Mouse (Mus musculus) embryonic facial prominence, embryonic 15.5 days (tissue): ENCODE measurements around the gene Tmem164. TPM values are rescaled to one million over a fixed set of nuclear protein-coding genes. Genes with fewer than 3 reads are reported as not detected.

ENCODE experiments used
- ATAC-seq: fragments of 200-750 bp; cut with Nextera tagmentation; 2 replicates; pipeline ENCODE4 v1.8.0; 2017; ENCODE audit warnings: low read depth, moderate TSS enrichment; ENCODE audit not compliant: insufficient number of reproducible peaks, low FRiP score, low TSS enrichment
- H3K27ac ChIP-seq: fragments of 300-500 bp; sonication (generic); replicated peaks from 2 replicates; pipeline ENCODE4 v1.5.1; 2015; ENCODE audit warnings: mild to moderate bottlenecking, inconsistent platforms
- H3K27me3 ChIP-seq: fragments of 300-500 bp; sonication (generic); 2 replicates; pipeline ENCODE4 v1.6.1; 2015; ENCODE audit warnings: inconsistent platforms
- H3K36me3 ChIP-seq: fragments of 300-500 bp; sonication (generic); 2 replicates; pipeline ENCODE4 v1.6.1; 2015; ENCODE audit warnings: mild to moderate bottlenecking, inconsistent platforms
- H3K4me1 ChIP-seq: fragments of 300-500 bp; sonication (generic); 2 replicates; pipeline ENCODE4 v1.6.1; 2015; ENCODE audit warnings: inconsistent platforms
- H3K4me2 ChIP-seq: fragments of 300-500 bp; sonication (generic); replicated peaks from 2 replicates; pipeline ENCODE4 v1.6.1; 2015; ENCODE audit warnings: mild to moderate bottlenecking, inconsistent platforms
- H3K4me3 ChIP-seq: fragments of 300-500 bp; sonication (generic); replicated peaks from 2 replicates; pipeline ENCODE4 v1.5.1; 2015; ENCODE audit warnings: mild to moderate bottlenecking, inconsistent platforms
- H3K9ac ChIP-seq: fragments of 300-500 bp; sonication (generic); 2 replicates; pipeline ENCODE4 v1.6.1; 2015; ENCODE audit warnings: inconsistent platforms
- H3K9me3 ChIP-seq: fragments of 300-500 bp; sonication (generic); replicated peaks from 2 replicates; pipeline ENCODE4 v1.6.1; 2016; ENCODE audit warnings: inconsistent platforms
- WGBS: fragments of 180-500 bp; shearing (Covaris S2); methylation state at CpG from one replicate; pipeline ENCODE4 v1.1.7; 2015; 5-methylcytosine and 5-hydroxymethylcytosine counted together
- polyA plus RNA-seq: library from polyadenylated mRNA; unstranded; fragments of >200 nt; fragmentation: Nextera tagmentation; extraction: Ambion mirVana; gene quantifications from 2 replicates; pipeline ENCODE4 v1.2.1, GENCODE M21; 2015

Gene Tmem164
- polyA plus RNA-seq, 1 experiment from 2014 or later, result 47.3 TPM

GRCm38 (mm10) chrX:142694338-142694737, 13.1 kb downstream of the Tmem164 start:
- H3K27ac ChIP-seq, result no peak overlapping the region
- H3K9me3 ChIP-seq, result no peaks in the 10 kb centered on the region

GRCm38 (mm10) chrX:142694856-142695255, 13.7 kb downstream of the Tmem164 start:
- Histone ChIP-seq H3K9ac (no peak overlapping the region), H3K4me1 (no peaks in the 10 kb centered on the region), H3K27me3 (peaks cover 7% of the 10 kb centered on the region; the same call in 1 of the 2 replicates), H3K36me3 (no peaks in the 10 kb centered on the region), H3K4me2 (no peak overlapping the region), H3K27ac (no peak overlapping the region), H3K4me3 (no peak overlapping the region), H3K9me3 (no peaks in the 10 kb centered on the region)
- no peak for ATAC-seq
- 81% methylated on average over 3 of the region's 3 CpGs for WGBS

More at GRCm38 (mm10) chrX:142694338-142694737, 13.1 kb downstream of the Tmem164 start:
- WGBS, result 80% methylated on average over 7 of the region's 7 CpGs
- no peaks in the 10 kb centered on the region for H3K36me3 ChIP-seq
- no peak for ATAC-seq
- H3K9ac ChIP-seq, result no peak overlapping the region
- H3K4me2 ChIP-seq, result no peak overlapping the region
- H3K27me3 ChIP-seq, result peaks cover 7% of the 10 kb centered on the region; the same call in 1 of the 2 replicates
- H3K4me1 ChIP-seq, result no peaks in the 10 kb centered on the region
- H3K4me3 ChIP-seq, result no peak overlapping the region

- Histone ChIP-seq H3K27me3 (peaks cover 7% of the 10 kb centered on the region), H3K4me1 (peaks cover 5% of the 10 kb centered on the region; the same call in 1 of the 2 replicates), H3K36me3 (no peaks in the 10 kb centered on the region), H3K9me3 (no peaks in the 10 kb centered on the region), H3K4me3 (no peak overlapping the region), H3K9ac (no peak overlapping the region), H3K4me2 (no peak overlapping the region), H3K27ac (no peak overlapping the region)
- ATAC-seq, result no peak
- WGBS, result 68% methylated on average over 11 of the region's 11 CpGs
Observed at GRCm38 (mm10) chrX:142696789-142697188, 15.6 kb downstream of the Tmem164 start.

DNA sequence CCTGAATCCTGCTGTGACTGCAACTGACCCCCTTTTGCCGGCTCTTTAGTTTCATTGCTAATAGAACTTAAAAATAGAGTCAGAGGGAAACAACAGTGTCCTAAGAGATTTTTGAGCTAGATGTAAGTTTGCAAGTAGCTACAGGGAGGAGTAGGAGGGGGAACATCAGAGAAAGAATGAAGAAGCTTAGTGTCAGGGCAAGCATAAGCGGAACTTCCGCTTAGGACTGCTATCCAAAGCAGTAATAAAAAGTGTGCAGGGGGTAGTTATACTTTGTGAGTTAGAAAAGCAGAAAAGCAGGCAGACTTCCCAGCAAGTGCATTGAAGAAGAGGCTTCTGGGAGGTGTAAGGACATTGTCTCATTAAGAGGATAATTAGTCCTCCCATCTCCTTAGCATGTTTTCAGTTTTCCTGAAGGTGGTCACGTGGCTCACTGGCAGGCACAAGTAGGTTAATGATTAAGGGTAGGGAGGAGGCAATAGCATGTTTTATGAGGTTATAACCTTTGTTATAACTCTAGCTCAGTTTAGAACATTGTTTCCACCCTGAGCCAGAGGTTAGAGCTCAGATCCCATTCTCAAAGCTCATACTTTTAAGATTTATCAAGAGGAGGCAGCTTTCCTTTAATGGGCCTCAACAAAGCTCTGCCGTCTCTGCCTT, 16.5 kb downstream of the Tmem164 start:
- H3K27ac ChIP-seq, result no peak overlapping the region
- no peak overlapping the region for H3K4me3 ChIP-seq
- H3K9ac ChIP-seq, result no peak overlapping the region
- no peaks in the 10 kb centered on the region for H3K36me3 ChIP-seq
- H3K9me3 ChIP-seq, result no peaks in the 10 kb centered on the region
- no peak overlapping the region for H3K4me2 ChIP-seq
- peaks cover 12% of the 10 kb centered on the region; the same call in 1 of the 2 replicates for H3K4me1 ChIP-seq
- peaks cover 7% of the 10 kb centered on the region for H3K27me3 ChIP-seq
- WGBS, result 75% methylated on average over 5 of the region's 5 CpGs
- no peak for ATAC-seq

- H3K4me2 ChIP-seq, result no peak overlapping the region
- H3K9me3 ChIP-seq, result no peaks in the 10 kb centered on the region
- H3K4me1 ChIP-seq, result peaks cover 12% of the 10 kb centered on the region; the same call in 1 of the 2 replicates
- no peak overlapping the region for H3K27ac ChIP-seq
- H3K4me3 ChIP-seq, result no peak overlapping the region
- WGBS, result 81% methylated on average over 7 of the region's 7 CpGs
- no peaks in the 10 kb centered on the region for H3K36me3 ChIP-seq
- ATAC-seq, result no peak
- H3K27me3 ChIP-seq, result peaks cover 7% of the 10 kb centered on the region
- no peak overlapping the region for H3K9ac ChIP-seq
Observed at GRCm38 (mm10) chrX:142698212-142698611, 17.0 kb downstream of the Tmem164 start.

DNA sequence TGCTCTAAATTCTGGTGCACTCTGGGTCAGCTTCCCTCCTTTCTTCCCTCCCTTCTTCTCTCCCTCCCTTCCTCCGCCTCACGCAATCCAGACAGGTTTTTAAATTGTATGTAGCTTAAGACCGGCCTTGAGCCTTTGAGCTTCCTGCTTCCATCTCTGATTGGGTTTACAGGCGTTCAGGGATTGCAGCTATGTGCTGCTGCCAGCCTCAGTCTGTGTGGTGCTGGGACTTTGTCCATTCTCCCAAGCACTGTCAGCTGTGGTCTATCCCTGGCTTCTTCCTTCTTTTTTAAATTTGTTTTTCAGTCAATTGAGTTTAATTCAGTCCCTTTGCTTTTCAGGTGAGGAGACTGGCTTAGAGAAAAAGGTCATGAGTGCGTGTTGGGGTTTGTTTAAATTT, 20.9 kb downstream of the Tmem164 start:
- Histone ChIP-seq H3K27me3 (no peaks in the 10 kb centered on the region; the same call in 1 of the 2 replicates), H3K9ac (no peak overlapping the region), H3K4me2 (no peak overlapping the region), H3K4me3 (no peak overlapping the region), H3K4me1 (peaks cover 12% of the 10 kb centered on the region; the same call in 1 of the 2 replicates), H3K9me3 (no peaks in the 10 kb centered on the region), H3K27ac (peak overlapping the region; percentile 34; the same call in 1 of the 2 replicates), H3K36me3 (no peaks in the 10 kb centered on the region)
- no peak for ATAC-seq
- 59% methylated on average over 5 of the region's 5 CpGs for WGBS

- peak overlapping the region; percentile 34; the same call in 1 of the 2 replicates for H3K27ac ChIP-seq
- no peak for ATAC-seq
Observed at GRCm38 (mm10) chrX:142702566-142702965, 21.4 kb downstream of the Tmem164 start.

GRCm38 (mm10) chrX:142703953-142704352, 22.7 kb downstream of the Tmem164 start:
- no peak overlapping the region for H3K4me2 ChIP-seq
- peaks cover 12% of the 10 kb centered on the region; the same call in 1 of the 2 replicates for H3K4me1 ChIP-seq
- H3K9ac ChIP-seq, result no peak overlapping the region
- no peak overlapping the region for H3K27ac ChIP-seq
- H3K27me3 ChIP-seq, result no peaks in the 10 kb centered on the region; the same call in 1 of the 2 replicates
- H3K36me3 ChIP-seq, result no peaks in the 10 kb centered on the region
- no peak for ATAC-seq
- H3K9me3 ChIP-seq, result no peaks in the 10 kb centered on the region
- no peak overlapping the region for H3K4me3 ChIP-seq
- WGBS, result 68% methylated on average over 3 of the region's 3 CpGs

More at GRCm38 (mm10) chrX:142702566-142702965, 21.4 kb downstream of the Tmem164 start:
- Histone ChIP-seq H3K9me3 (no peaks in the 10 kb centered on the region), H3K4me3 (no peak overlapping the region), H3K36me3 (no peaks in the 10 kb centered on the region), H3K9ac (no peak overlapping the region), H3K4me1 (peaks cover 12% of the 10 kb centered on the region; the same call in 1 of the 2 replicates), H3K4me2 (no peak overlapping the region), H3K27me3 (no peaks in the 10 kb centered on the region; the same call in 1 of the 2 replicates)
- 27% methylated on average over 3 of the region's 3 CpGs for WGBS

DNA sequence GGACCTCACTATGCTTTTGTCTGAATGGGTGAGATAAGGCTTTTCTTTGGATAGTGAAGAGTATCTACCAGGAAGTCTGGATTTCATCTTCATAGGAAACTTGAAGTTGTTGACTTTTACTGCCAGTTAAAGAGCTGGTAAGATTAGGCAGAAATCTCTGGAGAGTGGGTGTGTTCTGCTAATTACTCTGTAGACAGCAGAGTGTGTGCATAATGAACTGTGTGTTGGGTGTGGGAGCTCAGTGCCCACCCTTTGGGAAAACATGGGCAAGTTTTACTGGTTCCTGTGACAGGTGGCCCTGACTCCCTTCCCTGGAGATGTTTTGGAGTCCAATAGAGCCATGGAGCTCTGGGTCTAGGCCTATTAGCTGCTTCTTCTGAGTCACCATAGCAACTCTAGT, 27.1 kb downstream of the Tmem164 start:
- no peaks in the 10 kb centered on the region for H3K27me3 ChIP-seq
- no peaks in the 10 kb centered on the region for H3K4me1 ChIP-seq
- ATAC-seq, result no peak
- H3K36me3 ChIP-seq, result no peaks in the 10 kb centered on the region
- H3K27ac ChIP-seq, result no peak overlapping the region
- no peak overlapping the region for H3K9ac ChIP-seq
- H3K4me2 ChIP-seq, result no peak overlapping the region
- H3K4me3 ChIP-seq, result no peak overlapping the region
- H3K9me3 ChIP-seq, result no peaks in the 10 kb centered on the region

DNA sequence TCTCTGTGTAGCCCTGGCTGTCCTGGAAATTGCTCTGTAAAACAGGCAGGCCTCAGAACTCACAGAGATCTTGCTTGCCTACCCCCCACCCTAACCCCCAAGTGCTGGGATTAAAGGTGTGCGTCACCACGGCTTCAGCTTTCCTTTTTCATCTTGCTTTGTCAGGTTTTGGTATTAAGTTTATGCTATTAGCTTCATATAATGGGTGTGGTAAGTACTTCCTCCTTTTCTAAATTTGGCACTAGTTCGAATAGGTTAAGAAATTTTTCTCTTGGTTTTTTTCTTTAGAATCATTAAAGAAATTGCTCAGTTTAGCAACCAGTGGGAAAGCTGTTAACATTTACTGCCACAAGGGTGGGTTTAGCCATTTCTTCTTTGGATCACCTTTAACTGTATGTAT, 34.8 kb downstream of the Tmem164 start:
- Histone ChIP-seq H3K27me3 (peaks cover 3% of the 10 kb centered on the region; the same call in 1 of the 2 replicates), H3K9me3 (no peaks in the 10 kb centered on the region), H3K9ac (no peak overlapping the region), H3K4me3 (no peak overlapping the region), H3K4me2 (no peak overlapping the region), H3K27ac (no peak overlapping the region), H3K4me1 (no peaks in the 10 kb centered on the region), H3K36me3 (no peaks in the 10 kb centered on the region)
- 74% methylated on average over 3 of the region's 3 CpGs for WGBS
- ATAC-seq, result no peak

- no peak for ATAC-seq
- no peak overlapping the region for H3K9ac ChIP-seq
- H3K36me3 ChIP-seq, result no peaks in the 10 kb centered on the region
- no peaks in the 10 kb centered on the region for H3K9me3 ChIP-seq
- no peak overlapping the region for H3K4me3 ChIP-seq
- peaks cover 3% of the 10 kb centered on the region; the same call in 1 of the 2 replicates for H3K27me3 ChIP-seq
- H3K27ac ChIP-seq, result no peak overlapping the region
- 83% methylated on average over 9 of the region's 9 CpGs for WGBS
- H3K4me1 ChIP-seq, result no peaks in the 10 kb centered on the region
- H3K4me2 ChIP-seq, result no peak overlapping the region
Observed at GRCm38 (mm10) chrX:142717958-142718478, 36.8 kb downstream of the Tmem164 start.
